Mouse (Mus musculus) heart, postnatal 0 days (tissue): ENCODE measurements around the gene Cyp3a13.

ENCODE experiments used
- CTCF ChIP-seq: IDR thresholded peaks from 2 replicates; pipeline ENCODE4 v1.5.1; 2016; ENCODE audit warnings: antibody characterized with exemption, control low read depth, low read depth
- EP300 ChIP-seq: IDR thresholded peaks from 2 replicates; pipeline ENCODE4 v1.6.1; 2016; ENCODE audit warnings: antibody characterized with exemption, low read depth

DNA sequence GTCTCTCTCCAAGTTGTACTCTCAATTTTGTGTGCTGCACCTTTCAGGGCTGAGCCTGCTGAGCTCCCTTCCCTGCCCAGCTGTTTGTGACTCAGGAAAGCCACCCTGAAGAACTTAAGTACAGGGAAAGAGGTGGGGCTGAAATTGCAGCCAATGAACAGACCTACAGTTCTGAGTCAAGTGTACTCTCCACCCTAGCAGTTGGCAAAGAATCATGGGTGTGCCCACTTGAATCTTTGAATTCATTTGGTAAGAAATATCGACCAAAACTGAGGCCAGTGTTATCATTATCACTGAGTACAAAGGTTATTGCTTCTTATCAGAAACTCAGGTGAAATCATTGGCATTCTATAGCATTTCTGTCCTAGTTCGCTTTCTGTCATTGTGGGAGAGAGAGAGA is at the start of gene Cyp3a13:
- TF ChIP-seq EP300 = no peak
- TF ChIP-seq CTCF = no peak
